Mouse (Mus musculus): ENCODE measurements around the gene Ints11. TPM values are rescaled to one million over a fixed set of nuclear protein-coding genes. Genes with fewer than 3 reads are reported as not detected.
A peak's percentile ranks its signal among the peaks of the same experiment; 100 is the strongest.

Gene Ints11
- polyA plus RNA-seq, 1 experiment from 2014 or later = 67.2 TPM

DNA sequence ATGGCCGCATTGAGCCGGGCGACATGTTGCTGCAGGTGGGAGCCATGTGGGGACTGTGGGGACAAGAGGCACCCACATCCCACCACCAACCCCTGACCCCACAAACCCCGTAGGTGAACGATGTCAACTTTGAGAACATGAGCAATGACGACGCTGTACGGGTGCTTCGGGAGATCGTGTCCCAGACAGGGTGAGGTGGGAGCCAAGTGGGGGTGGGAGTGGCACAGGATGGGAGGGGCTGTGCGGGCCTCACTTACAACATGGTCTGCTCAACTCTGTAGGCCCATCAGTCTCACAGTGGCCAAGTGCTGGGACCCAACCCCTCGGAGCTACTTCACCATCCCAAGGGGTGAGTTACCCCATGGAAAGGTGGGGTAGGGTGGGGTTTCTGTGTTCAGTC, 14.4 kb upstream of the Ints11 start:
- Histone ChIP-seq H3K27me3 (replicated peaks; ENCODE audit: control insufficient read depth, insufficient read depth, low read length) (no peaks in the 10 kb centered on the region), H3K4me3 (ENCODE audit: low read length) (no peak overlapping the region), H3K9ac (ENCODE audit: low read depth, low read length) (no peak overlapping the region), H3K9me3 (ENCODE audit: control insufficient read depth, low read length) (no peaks in the 10 kb centered on the region), H3K36me3 (ENCODE audit: control insufficient read depth, insufficient read depth, low read length) (peaks cover 32% of the 10 kb centered on the region), H3K4me2 (ENCODE audit: low read length) (no peak overlapping the region), H3K27ac (ENCODE audit: low read depth, low read length) (no peak overlapping the region), H3K4me1 (ENCODE audit: control insufficient read depth, insufficient read depth, low read depth, low read length) (peaks cover 12% of the 10 kb centered on the region)
- no peak for ATAC-seq
- WGBS = 99% methylated on average over 12 of the region's 12 CpGs

DNA sequence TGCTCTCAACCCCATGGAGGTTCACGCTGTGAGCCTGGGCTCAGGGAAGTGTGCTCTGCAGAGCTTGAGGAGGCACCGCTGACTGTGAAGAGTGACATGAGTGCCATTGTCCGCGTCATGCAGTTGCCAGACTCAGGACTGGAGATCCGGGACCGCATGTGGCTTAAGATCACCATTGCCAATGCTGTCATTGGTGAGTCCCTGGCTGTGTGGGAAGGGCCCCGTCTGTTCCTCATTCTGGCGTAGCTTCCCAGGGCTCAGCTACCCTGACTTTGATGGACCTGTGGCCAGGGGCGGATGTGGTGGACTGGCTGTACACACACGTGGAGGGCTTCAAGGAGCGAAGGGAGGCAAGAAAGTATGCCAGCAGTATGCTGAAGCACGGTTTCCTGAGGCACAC, 13.3 kb upstream of the Ints11 start:
- Histone ChIP-seq H3K9me3 (ENCODE audit: control insufficient read depth, low read length) (no peaks in the 10 kb centered on the region), H3K9ac (ENCODE audit: low read depth, low read length) (no peak overlapping the region), H3K4me3 (ENCODE audit: low read length) (no peak overlapping the region), H3K27me3 (replicated peaks; ENCODE audit: control insufficient read depth, insufficient read depth, low read length) (no peaks in the 10 kb centered on the region), H3K4me1 (ENCODE audit: control insufficient read depth, insufficient read depth, low read depth, low read length) (peaks cover 2% of the 10 kb centered on the region; the same call in 1 of the 2 replicates), H3K27ac (ENCODE audit: low read depth, low read length) (no peak overlapping the region), H3K36me3 (ENCODE audit: control insufficient read depth, insufficient read depth, low read length) (peaks cover 39% of the 10 kb centered on the region), H3K4me2 (ENCODE audit: low read length) (no peak overlapping the region)
- no peak for ATAC-seq
- WGBS = 90% methylated on average over 12 of the region's 12 CpGs

DNA sequence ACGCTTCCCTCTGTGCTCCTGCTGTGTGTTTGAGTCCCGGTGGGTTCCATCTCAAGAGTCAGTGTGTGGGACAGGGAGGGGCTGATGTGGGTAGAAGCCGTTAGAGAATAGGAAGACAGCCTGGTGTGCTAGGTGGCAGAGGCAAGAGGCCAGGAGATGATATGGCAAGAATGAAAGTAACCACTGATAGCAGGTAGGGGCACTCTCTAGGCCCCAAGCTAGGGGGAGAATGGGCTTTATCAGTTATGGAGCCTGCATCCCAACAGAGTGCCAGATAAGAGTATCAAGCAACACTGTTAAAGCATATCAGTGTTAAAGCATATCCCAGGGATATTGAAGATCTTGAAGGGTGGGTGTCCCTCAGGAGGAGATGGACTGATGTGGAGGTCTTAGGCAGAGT, 12.5 kb upstream of the Ints11 start:
- Histone ChIP-seq H3K36me3 (ENCODE audit: control insufficient read depth, insufficient read depth, low read length) (peaks cover 42% of the 10 kb centered on the region), H3K27me3 (replicated peaks; ENCODE audit: control insufficient read depth, insufficient read depth, low read length) (no peaks in the 10 kb centered on the region), H3K4me2 (ENCODE audit: low read length) (no peak overlapping the region), H3K27ac (ENCODE audit: low read depth, low read length) (no peak overlapping the region), H3K9ac (ENCODE audit: low read depth, low read length) (no peak overlapping the region), H3K4me1 (ENCODE audit: control insufficient read depth, insufficient read depth, low read depth, low read length) (peaks cover 1% of the 10 kb centered on the region; the same call in 1 of the 2 replicates), H3K4me3 (ENCODE audit: low read length) (no peak overlapping the region), H3K9me3 (ENCODE audit: control insufficient read depth, low read length) (no peaks in the 10 kb centered on the region)
- 84% methylated on average over 3 of the region's 3 CpGs for WGBS
- no peak for ATAC-seq

DNA sequence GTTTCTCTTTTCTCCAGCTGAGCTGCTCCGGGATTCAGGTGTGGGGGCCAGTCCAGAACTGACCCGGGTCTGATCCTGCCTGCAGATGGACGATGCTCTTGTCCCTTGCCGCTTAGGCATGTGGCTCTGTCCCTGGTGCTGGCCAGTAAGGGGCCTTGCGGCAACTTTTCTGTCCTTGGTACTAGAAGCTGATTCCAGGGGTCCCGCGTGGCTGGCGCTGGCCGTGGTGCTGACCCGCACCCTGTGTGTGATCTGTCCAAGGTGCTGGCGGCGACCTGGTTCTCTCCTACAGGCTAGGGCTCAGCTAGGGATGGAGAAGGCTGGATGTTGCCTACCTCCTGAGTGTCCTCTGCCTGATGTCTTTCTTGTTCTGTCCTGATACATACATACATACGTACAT, 10.0 kb upstream of the Ints11 start:
- H3K27me3 ChIP-seq (replicated peaks; ENCODE audit: control insufficient read depth, insufficient read depth, low read length) = no peaks in the 10 kb centered on the region
- no peak overlapping the region for H3K4me2 ChIP-seq (ENCODE audit: low read length)
- H3K4me1 ChIP-seq (ENCODE audit: control insufficient read depth, insufficient read depth, low read depth, low read length) = no peaks in the 10 kb centered on the region
- H3K36me3 ChIP-seq (ENCODE audit: control insufficient read depth, insufficient read depth, low read length) = peaks cover 39% of the 10 kb centered on the region
- ATAC-seq = no peak
- H3K4me3 ChIP-seq (ENCODE audit: low read length) = no peak overlapping the region
- 40% methylated on average over 13 of the region's 13 CpGs for WGBS
- no peak overlapping the region for H3K27ac ChIP-seq (ENCODE audit: low read depth, low read length)
- H3K9ac ChIP-seq (ENCODE audit: low read depth, low read length) = no peak overlapping the region
- no peaks in the 10 kb centered on the region for H3K9me3 ChIP-seq (ENCODE audit: control insufficient read depth, low read length)

DNA sequence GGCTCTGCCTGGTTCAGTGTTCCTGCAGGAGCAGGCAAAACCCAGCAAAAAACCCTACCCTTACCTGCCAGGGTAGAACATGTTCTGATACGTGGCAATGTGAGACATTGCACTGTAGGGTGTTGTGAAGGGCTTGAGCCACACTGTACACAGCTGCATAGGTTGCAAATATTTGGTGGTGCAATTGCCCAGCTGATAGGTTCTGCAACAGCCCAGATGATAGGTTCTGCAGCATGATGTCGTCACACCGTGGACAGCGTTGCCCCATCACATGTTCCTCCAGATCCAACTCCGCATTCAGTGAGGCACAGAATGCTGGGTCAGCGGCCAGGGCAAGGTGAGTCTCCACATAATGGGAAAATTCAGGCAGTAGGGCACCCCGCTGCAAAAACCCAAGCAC, 7.6 kb upstream of the Ints11 start:
- WGBS = 94% methylated on average over 7 of the region's 7 CpGs
- H3K4me3 ChIP-seq (ENCODE audit: low read length) = no peak overlapping the region
- ATAC-seq = no peak
- H3K4me2 ChIP-seq (ENCODE audit: low read length) = no peak overlapping the region
- H3K9me3 ChIP-seq (ENCODE audit: control insufficient read depth, low read length) = no peaks in the 10 kb centered on the region
- no peaks in the 10 kb centered on the region for H3K4me1 ChIP-seq (ENCODE audit: control insufficient read depth, insufficient read depth, low read depth, low read length)
- peaks cover 42% of the 10 kb centered on the region for H3K36me3 ChIP-seq (ENCODE audit: control insufficient read depth, insufficient read depth, low read length)
- H3K9ac ChIP-seq (ENCODE audit: low read depth, low read length) = no peak overlapping the region
- no peak overlapping the region for H3K27ac ChIP-seq (ENCODE audit: low read depth, low read length)
- H3K27me3 ChIP-seq (replicated peaks; ENCODE audit: control insufficient read depth, insufficient read depth, low read length) = no peaks in the 10 kb centered on the region

DNA sequence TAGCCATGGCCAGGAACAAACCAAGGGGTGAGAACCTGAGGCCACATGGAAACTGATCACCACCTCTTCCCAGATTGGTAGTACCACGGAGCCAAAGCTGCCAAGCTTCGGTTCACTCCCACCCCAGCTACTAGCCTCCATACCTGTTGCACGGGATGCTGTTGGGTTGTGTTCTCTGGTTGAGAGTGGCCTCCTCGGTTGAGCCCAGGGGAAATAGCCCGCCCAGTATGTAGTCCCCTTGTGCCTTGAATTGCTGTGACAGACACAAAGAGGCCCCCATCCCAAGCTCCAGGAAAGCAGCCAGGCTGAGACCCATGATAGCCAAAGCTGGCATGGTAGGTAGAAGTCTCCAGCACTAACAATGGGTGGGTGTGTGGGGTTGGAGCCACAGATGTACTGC, 6.3 kb upstream of the Ints11 start, which contains the start of gene Tas1r3:
Tas1r3 (minus strand) TSS at position 362 of the 400 bp plus-strand sequence.
- ATAC-seq = no peak
- H3K4me1 ChIP-seq (ENCODE audit: control insufficient read depth, insufficient read depth, low read depth, low read length) = no peaks in the 10 kb centered on the region
- peaks cover 40% of the 10 kb centered on the region for H3K36me3 ChIP-seq (ENCODE audit: control insufficient read depth, insufficient read depth, low read length)
- no peaks in the 10 kb centered on the region for H3K9me3 ChIP-seq (ENCODE audit: control insufficient read depth, low read length)
- no peak within 1 kb of the TSS for H3K4me2 ChIP-seq (ENCODE audit: low read length)
- H3K27me3 ChIP-seq (replicated peaks; ENCODE audit: control insufficient read depth, insufficient read depth, low read length) = no peaks in the 10 kb centered on the region
- no peak within 1 kb of the TSS for H3K4me3 ChIP-seq (ENCODE audit: low read length)
- 84% methylated on average over 5 of the region's 5 CpGs for WGBS
- H3K27ac ChIP-seq (ENCODE audit: low read depth, low read length) = no peak within 1 kb of the TSS
- H3K9ac ChIP-seq (ENCODE audit: low read depth, low read length) = no peak within 1 kb of the TSS

DNA sequence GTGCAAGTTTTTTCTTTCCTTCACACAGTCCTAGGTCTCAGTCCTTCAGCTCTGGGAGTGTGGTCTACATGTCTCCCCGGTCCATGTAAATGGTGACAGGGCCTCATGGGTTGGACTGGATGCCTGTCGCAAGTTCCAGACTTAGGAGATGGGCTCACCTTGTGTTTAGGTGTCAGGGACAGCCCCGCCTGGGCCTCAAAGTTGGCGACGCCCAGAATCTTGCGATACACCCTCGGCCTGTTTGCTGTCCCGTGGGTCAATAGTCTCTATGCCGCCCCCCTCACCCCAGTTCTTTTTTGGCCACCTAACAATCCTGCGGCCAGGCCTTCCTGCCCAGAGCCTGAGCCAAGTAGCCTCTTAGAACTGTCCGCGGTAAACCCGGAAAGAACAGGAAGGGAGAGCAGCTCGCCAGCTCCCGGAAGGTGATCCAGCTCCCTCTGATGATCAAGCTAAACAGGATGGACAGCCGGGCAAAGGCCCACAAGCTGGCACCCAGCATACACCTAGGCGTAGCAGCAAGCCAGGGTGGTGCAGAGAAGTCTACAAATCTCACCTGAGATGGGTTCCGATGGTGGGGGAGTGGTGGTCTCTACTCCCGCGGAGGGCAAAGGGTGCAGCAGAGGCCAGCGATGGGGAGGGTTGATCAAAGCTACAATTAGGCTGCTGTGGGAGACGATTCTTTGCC, 590 bp upstream of the Ints11 start:
- no peak overlapping the region; the same call in 1 of the 2 replicates for H3K27ac ChIP-seq (ENCODE audit: low read depth, low read length)
- peak overlapping the region; percentile 72 for H3K4me3 ChIP-seq (ENCODE audit: low read length)
- peaks cover 25% of the 10 kb centered on the region for H3K36me3 ChIP-seq (ENCODE audit: control insufficient read depth, insufficient read depth, low read length)
- H3K27me3 ChIP-seq (replicated peaks; ENCODE audit: control insufficient read depth, insufficient read depth, low read length) = no peaks in the 10 kb centered on the region
- H3K9me3 ChIP-seq (ENCODE audit: control insufficient read depth, low read length) = no peaks in the 10 kb centered on the region
- ATAC-seq = peak; percentile 68
- H3K4me1 ChIP-seq (ENCODE audit: control insufficient read depth, insufficient read depth, low read depth, low read length) = peaks cover 14% of the 10 kb centered on the region
- 11% methylated on average over 22 of the region's 22 CpGs for whole genome bisulfite sequencing
- peak overlapping the region; percentile 86 for H3K9ac ChIP-seq (ENCODE audit: low read depth, low read length)
- H3K4me2 ChIP-seq (ENCODE audit: low read length) = peak overlapping the region; percentile 96

DNA sequence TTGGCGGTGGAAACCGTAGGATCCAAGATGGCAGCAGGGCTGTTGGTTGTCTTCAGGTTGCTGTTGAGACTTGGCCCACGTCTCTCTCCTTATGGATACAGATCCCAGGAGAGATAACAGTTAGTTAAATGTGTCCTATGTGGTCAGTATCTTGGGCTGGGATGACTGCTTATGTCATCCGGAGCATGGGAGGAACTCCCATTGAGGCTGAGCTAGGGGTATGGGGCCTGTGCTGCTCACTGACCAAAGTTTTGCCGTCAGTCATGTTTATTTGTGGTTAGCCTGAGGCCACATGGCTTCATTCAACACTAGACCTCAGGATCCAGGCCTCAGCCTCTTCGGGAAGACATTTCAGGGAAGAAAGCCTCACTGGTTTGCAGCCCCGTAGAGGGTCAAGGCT, 2.1 kb downstream of the Ints11 start:
- H3K9me3 ChIP-seq (ENCODE audit: control insufficient read depth, low read length) = no peaks in the 10 kb centered on the region
- no peaks in the 10 kb centered on the region for H3K27me3 ChIP-seq (replicated peaks; ENCODE audit: control insufficient read depth, insufficient read depth, low read length)
- H3K4me2 ChIP-seq (ENCODE audit: low read length) = no peak overlapping the region
- H3K4me3 ChIP-seq (ENCODE audit: low read length) = no peak overlapping the region
- H3K4me1 ChIP-seq (ENCODE audit: control insufficient read depth, insufficient read depth, low read depth, low read length) = peaks cover 14% of the 10 kb centered on the region
- H3K9ac ChIP-seq (ENCODE audit: low read depth, low read length) = no peak overlapping the region
- no peak overlapping the region for H3K27ac ChIP-seq (ENCODE audit: low read depth, low read length)
- 95% methylated on average over 7 of the region's 7 CpGs for WGBS
- ATAC-seq = no peak
- peaks cover 21% of the 10 kb centered on the region for H3K36me3 ChIP-seq (ENCODE audit: control insufficient read depth, insufficient read depth, low read length)

DNA sequence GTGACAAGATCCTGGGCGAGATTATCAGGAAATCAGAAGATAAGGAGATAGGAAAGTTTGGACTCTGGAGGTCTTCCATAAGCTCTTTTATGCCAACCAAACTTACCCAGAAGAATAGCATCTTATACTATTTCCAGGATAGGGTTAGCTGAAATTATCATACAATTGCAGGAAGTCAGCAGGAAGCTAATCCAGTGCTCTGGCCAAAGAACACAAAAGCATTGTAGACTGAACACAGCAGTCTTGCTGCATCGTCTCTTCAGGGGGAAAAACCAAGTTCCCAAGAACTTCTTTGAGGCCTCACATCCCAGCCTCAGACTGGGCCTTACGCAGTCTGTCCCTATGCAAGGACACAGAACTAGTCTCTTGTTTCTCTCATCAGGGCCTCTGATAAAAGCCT, 14.2 kb downstream of the Ints11 start:
- no peaks in the 10 kb centered on the region for H3K9me3 ChIP-seq (ENCODE audit: control insufficient read depth, low read length)
- H3K27me3 ChIP-seq (replicated peaks; ENCODE audit: control insufficient read depth, insufficient read depth, low read length) = no peaks in the 10 kb centered on the region
- ATAC-seq = no peak
- H3K27ac ChIP-seq (ENCODE audit: low read depth, low read length) = no peak overlapping the region
- no peak overlapping the region for H3K9ac ChIP-seq (ENCODE audit: low read depth, low read length)
- H3K4me3 ChIP-seq (ENCODE audit: low read length) = no peak overlapping the region
- peaks cover 34% of the 10 kb centered on the region for H3K36me3 ChIP-seq (ENCODE audit: control insufficient read depth, insufficient read depth, low read length)
- no peaks in the 10 kb centered on the region for H3K4me1 ChIP-seq (ENCODE audit: control insufficient read depth, insufficient read depth, low read depth, low read length)
- H3K4me2 ChIP-seq (ENCODE audit: low read length) = no peak overlapping the region
- 91% methylated on average over 3 of the region's 3 CpGs for WGBS
